Mouse (Mus musculus) liver (tissue): ENCODE data around the gene Pdlim5.
"Not testable (repeated sequence)": the region's sequence is repeated elsewhere in the genome, so short reads cannot be mapped to it uniquely, and the experiment has no call there.

Experiments used
- DNase-seq: peaks from one replicate; pipeline ENCODE4 v3.0.0-alpha.2; 2020; ENCODE audit warnings: mixed read lengths

Pdlim5 gene

GRCm38 (mm10) chr3:142395520-142396193, at the start of gene Pdlim5:
Gene Pdlim5 (minus strand): TSS chr3:142395696.
- peak; percentile 93 for DNase-seq

GRCm38 (mm10) chr3:142443710-142444043, 48.2 kb upstream of the Pdlim5 start:
- no peak for DNase-seq

GRCm38 (mm10) chr3:142443006-142443709, 47.7 kb upstream of the Pdlim5 start:
- peak; percentile 85 for DNase-seq

- no peak for DNase-seq
These were observed 46.7 kb upstream of the Pdlim5 start for GRCm38 (mm10) chr3:142442161-142442560.

- DNase-seq, result no peak
These were observed 45.6 kb upstream of the Pdlim5 start for GRCm38 (mm10) chr3:142441142-142441541.

GRCm38 (mm10) chr3:142440191-142440590, 44.7 kb upstream of the Pdlim5 start:
- no peak for DNase-seq

GRCm38 (mm10) chr3:142439591-142440093, 44.1 kb upstream of the Pdlim5 start:
- DNase-seq, result no peak

GRCm38 (mm10) chr3:142438630-142439029, 43.1 kb upstream of the Pdlim5 start:
- not testable (repeated sequence) for DNase-seq

- DNase-seq, result no peak
These were observed 41.3 kb upstream of the Pdlim5 start for GRCm38 (mm10) chr3:142436824-142437223.

GRCm38 (mm10) chr3:142436212-142436611, 40.7 kb upstream of the Pdlim5 start:
- no peak for DNase-seq

- DNase-seq, result no peak
These were observed 39.3 kb upstream of the Pdlim5 start for GRCm38 (mm10) chr3:142434786-142435168.

GRCm38 (mm10) chr3:142434127-142434785, 38.8 kb upstream of the Pdlim5 start:
- no peak for DNase-seq

- DNase-seq, result no peak
These were observed 36.0 kb upstream of the Pdlim5 start for GRCm38 (mm10) chr3:142431481-142431880.

- no peak for DNase-seq
These were observed 34.6 kb upstream of the Pdlim5 start for GRCm38 (mm10) chr3:142430048-142430447.

- no peak for DNase-seq
These were observed 31.3 kb upstream of the Pdlim5 start for GRCm38 (mm10) chr3:142426806-142427205.

GRCm38 (mm10) chr3:142424134-142424533, 28.6 kb upstream of the Pdlim5 start:
- no peak for DNase-seq

GRCm38 (mm10) chr3:142423501-142423917, 28.0 kb upstream of the Pdlim5 start:
- DNase-seq, result no peak

- no peak for DNase-seq
These were observed 26.7 kb upstream of the Pdlim5 start for GRCm38 (mm10) chr3:142422229-142422628.

- DNase-seq, result no peak
These were observed 26.0 kb upstream of the Pdlim5 start for GRCm38 (mm10) chr3:142421470-142421869.

GRCm38 (mm10) chr3:142417996-142418395, 22.5 kb upstream of the Pdlim5 start:
- DNase-seq, result no peak

- DNase-seq, result no peak
These were observed 17.9 kb upstream of the Pdlim5 start for GRCm38 (mm10) chr3:142413345-142413885.

- DNase-seq, result no peak
These were observed 15.4 kb upstream of the Pdlim5 start for GRCm38 (mm10) chr3:142410930-142411329.

- DNase-seq, result peak; percentile 78
These were observed 544 bp downstream of the Pdlim5 start for GRCm38 (mm10) chr3:142394796-142395508.
